Mouse (Mus musculus) bone marrow macrophage, adult 2 months (primary cell): Measurements from ENCODE around the gene Gins2.

Experiments
- CTCF ChIP-seq: IDR thresholded peaks from 2 replicates; pipeline ENCODE4 v1.5.1; 2012; ENCODE audit warnings: low read depth, mild to moderate bottlenecking, low read length, moderate library complexity
- POLR2A ChIP-seq: IDR thresholded peaks from 2 replicates; pipeline ENCODE4 v1.6.1; 2012; ENCODE audit warnings: mild to moderate bottlenecking, low read depth, low read length, borderline replicate concordance

GRCm38 (mm10) chr8:120580336-120581000 is 8.6 kb downstream of the Gins2 start:
- TF ChIP-seq CTCF (no peak), POLR2A (no peak)
